Mouse (Mus musculus): ENCODE measurements around the gene Olfr541. TPM values are rescaled to one million over a fixed set of nuclear protein-coding genes. Genes with fewer than 3 reads are reported as not detected.

Gene Olfr541
- polyA plus RNA-seq, 1 experiment from 2014 or later: not detected

- 85% methylated on average over 6 of the region's 6 CpGs for WGBS
- Histone ChIP-seq H3K4me1 (replicated peaks; ENCODE audit: control insufficient read depth, insufficient read depth, low read length) (no peaks in the 10 kb centered on the region), H3K36me3 (replicated peaks; ENCODE audit: control insufficient read depth, insufficient read depth) (no peaks in the 10 kb centered on the region), H3K27me3 (ENCODE audit: control insufficient read depth, insufficient read depth, low read length) (no peaks in the 10 kb centered on the region), H3K27ac (no peak overlapping the region), H3K4me2 (replicated peaks) (no peak overlapping the region), H3K9ac (no peak overlapping the region), H3K4me3 (replicated peaks; ENCODE audit: low read length) (no peak overlapping the region), H3K9me3 (ENCODE audit: control insufficient read depth, low read length) (no peaks in the 10 kb centered on the region)
- DNase-seq (ENCODE audit: low spot score): no peak
- no peak for ATAC-seq (ENCODE audit: low FRiP score)
Measured at GRCm38 (mm10) chr7:140721095-140721494, 24.0 kb downstream of the Olfr541 start.

- Histone ChIP-seq H3K4me1 (replicated peaks; ENCODE audit: control insufficient read depth, insufficient read depth, low read length) (no peaks in the 10 kb centered on the region), H3K4me2 (replicated peaks) (no peak overlapping the region), H3K27me3 (ENCODE audit: control insufficient read depth, insufficient read depth, low read length) (no peaks in the 10 kb centered on the region), H3K4me3 (replicated peaks; ENCODE audit: low read length) (no peak overlapping the region), H3K36me3 (replicated peaks; ENCODE audit: control insufficient read depth, insufficient read depth) (no peaks in the 10 kb centered on the region), H3K9me3 (ENCODE audit: control insufficient read depth, low read length) (0 out of 2 replicates have a peak, but pooled peaks cover 4% of the 10 kb centered on the region), H3K9ac (no peak overlapping the region), H3K27ac (no peak overlapping the region)
- ATAC-seq (ENCODE audit: low FRiP score): no peak
- DNase-seq (ENCODE audit: low spot score): no peak
Measured at GRCm38 (mm10) chr7:140725558-140725957, 28.5 kb downstream of the Olfr541 start.

GRCm38 (mm10) chr7:140733162-140733561 lies 36.1 kb downstream of the Olfr541 start:
- Histone ChIP-seq H3K4me3 (replicated peaks; ENCODE audit: low read length) (no peak overlapping the region), H3K4me2 (replicated peaks) (no peak overlapping the region), H3K36me3 (replicated peaks; ENCODE audit: control insufficient read depth, insufficient read depth) (no peaks in the 10 kb centered on the region), H3K27me3 (ENCODE audit: control insufficient read depth, insufficient read depth, low read length) (no peaks in the 10 kb centered on the region), H3K9ac (no peak overlapping the region), H3K4me1 (replicated peaks; ENCODE audit: control insufficient read depth, insufficient read depth, low read length) (no peaks in the 10 kb centered on the region), H3K9me3 (ENCODE audit: control insufficient read depth, low read length) (0 out of 2 replicates have a peak, but pooled peaks cover 3% of the 10 kb centered on the region), H3K27ac (no peak overlapping the region)
- ATAC-seq (ENCODE audit: low FRiP score) (no peak), DNase-seq (ENCODE audit: low spot score) (no peak)
- 72% methylated on average over 2 of the region's 2 CpGs for WGBS

- ATAC-seq (ENCODE audit: low FRiP score): no peak
- no peaks in the 10 kb centered on the region for H3K36me3 ChIP-seq (replicated peaks; ENCODE audit: control insufficient read depth, insufficient read depth)
- H3K4me3 ChIP-seq (replicated peaks; ENCODE audit: low read length): no peak overlapping the region
- no peaks in the 10 kb centered on the region for H3K4me1 ChIP-seq (replicated peaks; ENCODE audit: control insufficient read depth, insufficient read depth, low read length)
- no peak for DNase-seq (ENCODE audit: low spot score)
- no peak overlapping the region for H3K9ac ChIP-seq
- no peaks in the 10 kb centered on the region for H3K9me3 ChIP-seq (ENCODE audit: control insufficient read depth, low read length)
- H3K27ac ChIP-seq: no peak overlapping the region
- H3K4me2 ChIP-seq (replicated peaks): no peak overlapping the region
- WGBS: 89% methylated on average over 3 of the region's 3 CpGs
- H3K27me3 ChIP-seq (ENCODE audit: control insufficient read depth, insufficient read depth, low read length): no peaks in the 10 kb centered on the region
Measured at GRCm38 (mm10) chr7:140747402-140747801, 50.3 kb downstream of the Olfr541 start.

GRCm38 (mm10) chr7:140748116-140748826 lies 51.2 kb downstream of the Olfr541 start:
- ATAC-seq (ENCODE audit: low FRiP score): no peak
- Histone ChIP-seq H3K9me3 (ENCODE audit: control insufficient read depth, low read length) (no peaks in the 10 kb centered on the region), H3K4me2 (replicated peaks) (no peak overlapping the region), H3K27me3 (ENCODE audit: control insufficient read depth, insufficient read depth, low read length) (no peaks in the 10 kb centered on the region), H3K4me1 (replicated peaks; ENCODE audit: control insufficient read depth, insufficient read depth, low read length) (no peaks in the 10 kb centered on the region), H3K9ac (no peak overlapping the region), H3K27ac (no peak overlapping the region), H3K36me3 (replicated peaks; ENCODE audit: control insufficient read depth, insufficient read depth) (no peaks in the 10 kb centered on the region), H3K4me3 (replicated peaks; ENCODE audit: low read length) (no peak overlapping the region)
- DNase-seq (ENCODE audit: low spot score): no peak
- 88% methylated on average over 6 of the region's 6 CpGs for WGBS

- H3K4me2 ChIP-seq (replicated peaks): no peak overlapping the region
- H3K9me3 ChIP-seq (ENCODE audit: control insufficient read depth, low read length): peaks cover 5% of the 10 kb centered on the region; the same call in 1 of the 2 replicates
- no peaks in the 10 kb centered on the region for H3K27me3 ChIP-seq (ENCODE audit: control insufficient read depth, insufficient read depth, low read length)
- H3K4me3 ChIP-seq (replicated peaks; ENCODE audit: low read length): no peak overlapping the region
- ATAC-seq (ENCODE audit: low FRiP score): no peak
- no peak overlapping the region for H3K27ac ChIP-seq
- H3K4me1 ChIP-seq (replicated peaks; ENCODE audit: control insufficient read depth, insufficient read depth, low read length): no peaks in the 10 kb centered on the region
- DNase-seq (ENCODE audit: low spot score): no peak
- 92% methylated on average over 3 of the region's 3 CpGs for WGBS
- H3K9ac ChIP-seq: no peak overlapping the region
- H3K36me3 ChIP-seq (replicated peaks; ENCODE audit: control insufficient read depth, insufficient read depth): no peaks in the 10 kb centered on the region
Measured at GRCm38 (mm10) chr7:140748827-140749160, 51.7 kb downstream of the Olfr541 start.

GRCm38 (mm10) chr7:140754556-140754955 lies 57.5 kb downstream of the Olfr541 start:
- Histone ChIP-seq H3K4me3 (replicated peaks; ENCODE audit: low read length) (no peak overlapping the region), H3K9me3 (ENCODE audit: control insufficient read depth, low read length) (peaks cover 11% of the 10 kb centered on the region; the same call in 1 of the 2 replicates), H3K36me3 (replicated peaks; ENCODE audit: control insufficient read depth, insufficient read depth) (no peaks in the 10 kb centered on the region), H3K4me1 (replicated peaks; ENCODE audit: control insufficient read depth, insufficient read depth, low read length) (no peaks in the 10 kb centered on the region), H3K27ac (no peak overlapping the region), H3K27me3 (ENCODE audit: control insufficient read depth, insufficient read depth, low read length) (no peaks in the 10 kb centered on the region), H3K9ac (no peak overlapping the region), H3K4me2 (replicated peaks) (no peak overlapping the region)
- DNase-seq (ENCODE audit: low spot score): no peak
- ATAC-seq (ENCODE audit: low FRiP score): no peak

Other genes with a start within 250 kb of the Olfr541 start
- not detected in 2 replicates for gene Olfr533, start 233.9 kb upstream of the Olfr541 start, polyA plus RNA-seq (2014; fragmentation: Nextera tagmentation; extraction: Ambion mirVana)
- not detected in 2 replicates for gene Olfr535, start 213.1 kb upstream of the Olfr541 start, polyA plus RNA-seq (2014; fragmentation: Nextera tagmentation; extraction: Ambion mirVana)
- gene Olfr536, start 189.9 kb upstream of the Olfr541 start, polyA plus RNA-seq (2014; fragmentation: Nextera tagmentation; extraction: Ambion mirVana): not detected in 2 replicates
- gene Olfr538, start 129.4 kb upstream of the Olfr541 start, polyA plus RNA-seq (2014; fragmentation: Nextera tagmentation; extraction: Ambion mirVana): not detected in 2 replicates
- 0.03 TPM in 1 of 2 replicates, not detected in the other for gene Olfr46, start 96.0 kb upstream of the Olfr541 start, polyA plus RNA-seq (2014; fragmentation: Nextera tagmentation; extraction: Ambion mirVana)
- not detected in 2 replicates for gene Olfr61, start 68.3 kb upstream of the Olfr541 start, polyA plus RNA-seq (2014; fragmentation: Nextera tagmentation; extraction: Ambion mirVana)
- not detected in 2 replicates for gene Olfr53, start 50.8 kb upstream of the Olfr541 start, polyA plus RNA-seq (2014; fragmentation: Nextera tagmentation; extraction: Ambion mirVana)
- gene Olfr539, start 37.3 kb upstream of the Olfr541 start, polyA plus RNA-seq (2014; fragmentation: Nextera tagmentation; extraction: Ambion mirVana): 0.03 TPM in 1 of 2 replicates, not detected in the other
- not detected in 2 replicates for gene Olfr45, start 15.3 kb upstream of the Olfr541 start, polyA plus RNA-seq (2014; fragmentation: Nextera tagmentation; extraction: Ambion mirVana)
- not detected in 2 replicates for gene Cyp2e1, start 66.5 kb downstream of the Olfr541 start, polyA plus RNA-seq (2014; fragmentation: Nextera tagmentation; extraction: Ambion mirVana)
- gene Syce1, start 90.6 kb downstream of the Olfr541 start, polyA plus RNA-seq (2014; fragmentation: Nextera tagmentation; extraction: Ambion mirVana): 0.47 and 0.62 TPM in 2 replicates
- 33.7 and 33.9 TPM in 2 replicates for gene Zfp941, start 124.9 kb downstream of the Olfr541 start, polyA plus RNA-seq (2014; fragmentation: Nextera tagmentation; extraction: Ambion mirVana)
- gene Urah, start 137.8 kb downstream of the Olfr541 start, polyA plus RNA-seq (2014; fragmentation: Nextera tagmentation; extraction: Ambion mirVana): 0.31 TPM in 1 of 2 replicates, not detected in the other
- gene Scgb1c1, start 148.3 kb downstream of the Olfr541 start, polyA plus RNA-seq (2014; fragmentation: Nextera tagmentation; extraction: Ambion mirVana): not detected in 2 replicates
- 0.14 TPM in 1 of 2 replicates, not detected in the other for gene Odf3, start 150.5 kb downstream of the Olfr541 start, polyA plus RNA-seq (2014; fragmentation: Nextera tagmentation; extraction: Ambion mirVana)
- gene Gm45785, start 159.1 kb downstream of the Olfr541 start, polyA plus RNA-seq (2014; fragmentation: Nextera tagmentation; extraction: Ambion mirVana): 0.35 TPM in 1 of 2 replicates, not detected in the other
- gene Ric8a, start 159.7 kb downstream of the Olfr541 start, polyA plus RNA-seq (2014; fragmentation: Nextera tagmentation; extraction: Ambion mirVana): 92.8 and 96.6 TPM in 2 replicates
- 40.1 and 50.5 TPM in 2 replicates for gene Bet1l, start 160.3 kb downstream of the Olfr541 start, polyA plus RNA-seq (2014; fragmentation: Nextera tagmentation; extraction: Ambion mirVana)
- 177 and 185 TPM in 2 replicates for gene Psmd13, start 184.7 kb downstream of the Olfr541 start, polyA plus RNA-seq (2014; fragmentation: Nextera tagmentation; extraction: Ambion mirVana)
- 44.4 and 47.5 TPM in 2 replicates for gene Sirt3, start 185.0 kb downstream of the Olfr541 start, polyA plus RNA-seq (2014; fragmentation: Nextera tagmentation; extraction: Ambion mirVana)
- not detected in 2 replicates for gene Cox8b, start 203.2 kb downstream of the Olfr541 start, polyA plus RNA-seq (2014; fragmentation: Nextera tagmentation; extraction: Ambion mirVana)
- 0.60 and 1.4 TPM in 2 replicates for gene Nlrp6, start 223.6 kb downstream of the Olfr541 start, polyA plus RNA-seq (2014; fragmentation: Nextera tagmentation; extraction: Ambion mirVana)
- 8.2 and 9.2 TPM in 2 replicates for gene Pgghg, start 244.1 kb downstream of the Olfr541 start, polyA plus RNA-seq (2014; fragmentation: Nextera tagmentation; extraction: Ambion mirVana)

Data from hindbrain, embryonic 14.5 days (tissue).